In the genomic region with DNA sequence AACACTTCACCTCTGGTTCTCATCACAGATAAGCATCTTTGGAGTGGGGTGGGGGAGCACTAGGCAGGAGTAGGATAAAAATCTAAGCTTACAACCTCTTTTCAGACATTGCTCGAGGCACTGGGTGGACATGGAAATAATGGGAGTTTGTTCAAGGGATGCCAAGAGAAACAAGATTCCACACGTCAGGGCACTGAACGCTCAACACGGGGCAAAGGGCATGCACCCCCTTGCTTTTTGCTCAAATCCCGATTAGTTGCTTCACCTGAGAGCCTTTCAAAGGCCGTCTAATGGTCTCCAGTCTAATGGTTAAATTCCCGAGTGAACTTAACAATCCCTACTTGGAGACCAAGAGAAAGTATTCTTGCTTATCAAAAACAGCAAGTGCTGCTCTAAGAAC, we compare ENCODE assay signal across 8 mouse cellular contexts. TPM values are rescaled to one million over a fixed set of nuclear protein-coding genes. Genes with fewer than 3 reads are reported as not detected.
A peak's percentile ranks its signal among the peaks of the same experiment; 100 is the strongest.
DNase-seq lines count a peak whose midpoint lies in the region; ATAC-seq and TF ChIP-seq lines count a peak whose summit lies in the region.

No protein-coding gene starts in this region.

- whole genome bisulfite sequencing in kidney, postnatal 0 days, result 3% methylated on average over 7 of the region's 7 CpGs
- 29% methylated on average over 7 of the region's 7 CpGs for WGBS in hindbrain, postnatal 0 days
- 21% methylated on average over 7 of the region's 7 CpGs for WGBS in midbrain, postnatal 0 days

- no peak for TF ChIP-seq POLR2A in cortical plate, adult 2 months (IDR thresholded peaks at IDR 0.05; ENCODE audit: extremely low read depth, insufficient read depth, low read length)

- no peaks in the 10 kb centered on the region for H3K27me3 ChIP-seq in kidney, postnatal 0 days (ENCODE audit: insufficient read depth, low read length)
- no peaks in the 10 kb centered on the region for H3K27me3 ChIP-seq in hindbrain, postnatal 0 days (ENCODE audit: insufficient read depth, low read length)
- H3K27me3 ChIP-seq in midbrain, postnatal 0 days (ENCODE audit: insufficient read depth, low read length), result no peaks in the 10 kb centered on the region

- H3K4me3 ChIP-seq in kidney, postnatal 0 days (replicated peaks; ENCODE audit: low read depth, low read length), result peak overlapping the region; percentile 97
- H3K4me3 ChIP-seq in cortical plate, adult 2 months (ENCODE audit: insufficient read depth, low read length), result peak overlapping the region; percentile 50
- peak overlapping the region; percentile 96 for H3K4me3 ChIP-seq in hindbrain, postnatal 0 days (ENCODE audit: low read length)
- peak overlapping the region; percentile 98 for H3K4me3 ChIP-seq in midbrain, postnatal 0 days (ENCODE audit: low read depth, low read length)

- no peaks in the 10 kb centered on the region for H3K9me3 ChIP-seq in kidney, postnatal 0 days (replicated peaks; ENCODE audit: low read length)
- no peaks in the 10 kb centered on the region for H3K9me3 ChIP-seq in hindbrain, postnatal 0 days (ENCODE audit: low read length)
- H3K9me3 ChIP-seq in midbrain, postnatal 0 days (ENCODE audit: low read length), result no peaks in the 10 kb centered on the region

- H3K4me2 ChIP-seq in kidney, postnatal 0 days (ENCODE audit: low read length), result peak overlapping the region; percentile 95
- peak overlapping the region; percentile 93 for H3K4me2 ChIP-seq in hindbrain, postnatal 0 days (ENCODE audit: low read depth, low read length)
- peak overlapping the region; percentile 89 for H3K4me2 ChIP-seq in midbrain, postnatal 0 days (ENCODE audit: low read depth, low read length, poor library complexity, severe bottlenecking)

- TF ChIP-seq CTCF in kidney, postnatal 0 days (IDR thresholded peaks at IDR 0.05; ENCODE audit: low read depth), result no peak
- no peak for TF ChIP-seq CTCF in cortical plate, adult 2 months (IDR thresholded peaks at IDR 0.05; ENCODE audit: extremely low read depth, insufficient read depth, low read length)
- no peak for TF ChIP-seq CTCF in hindbrain, postnatal 0 days (IDR thresholded peaks at IDR 0.05; ENCODE audit: low read depth)
- TF ChIP-seq CTCF in midbrain, postnatal 0 days (IDR thresholded peaks at IDR 0.05), result no peak

- H3K36me3 ChIP-seq in kidney, postnatal 0 days (ENCODE audit: insufficient read depth, low read length), result no peaks in the 10 kb centered on the region
- no peaks in the 10 kb centered on the region for H3K36me3 ChIP-seq in hindbrain, postnatal 0 days (ENCODE audit: insufficient read depth, low read length)
- H3K36me3 ChIP-seq in midbrain, postnatal 0 days (ENCODE audit: insufficient read depth, low read length), result no peaks in the 10 kb centered on the region

- DNase-seq in kidney, postnatal 0 days (ENCODE audit: low spot score), result no peak
- no peak for DNase-seq in kidney, postnatal 10 days
- DNase-seq in hindbrain, postnatal 0 days (ENCODE audit: low spot score), result no peak
- no peak for DNase-seq in midbrain, postnatal 0 days (ENCODE audit: low spot score)
- no peak for DNase-seq in layer of hippocampus, adult 9-11 months
- no peak for DNase-seq in right cerebral cortex, postnatal 4 days

- H3K9ac ChIP-seq in kidney, postnatal 0 days (ENCODE audit: low read depth, low read length), result peak overlapping the region; percentile 93
- H3K9ac ChIP-seq in hindbrain, postnatal 0 days (replicated peaks; ENCODE audit: low read length), result peak overlapping the region; percentile 89
- H3K9ac ChIP-seq in midbrain, postnatal 0 days (replicated peaks; ENCODE audit: low read length, poor library complexity, severe bottlenecking), result peak overlapping the region; percentile 83

- peaks cover 20% of the 10 kb centered on the region for H3K4me1 ChIP-seq in kidney, postnatal 0 days (replicated peaks; ENCODE audit: insufficient read depth, low read length)
- peaks cover 4% of the 10 kb centered on the region; the same call in 1 of the 2 replicates for H3K4me1 ChIP-seq in cortical plate, adult 2 months (ENCODE audit: control insufficient read depth, insufficient read depth, low read length)
- H3K4me1 ChIP-seq in hindbrain, postnatal 0 days (ENCODE audit: insufficient read depth, low read length), result peaks cover 15% of the 10 kb centered on the region
- H3K4me1 ChIP-seq in midbrain, postnatal 0 days (ENCODE audit: insufficient read depth, low read length), result peaks cover 17% of the 10 kb centered on the region

- H3K27ac ChIP-seq in kidney, postnatal 0 days, result peak overlapping the region; percentile 92
- H3K27ac ChIP-seq in cortical plate, adult 2 months (ENCODE audit: insufficient read depth, low read length), result no peak overlapping the region
- 0 out of 2 replicates have a peak overlapping the region, but pooled peaks have one; percentile 76 for H3K27ac ChIP-seq in hindbrain, postnatal 0 days
- no peak overlapping the region for H3K27ac ChIP-seq in midbrain, postnatal 0 days (ENCODE audit: low read depth, low read length)

- no peak for ATAC-seq in kidney, postnatal 0 days (replicated peaks; ENCODE audit: low FRiP score, low read depth)
- no peak for ATAC-seq in hindbrain, postnatal 0 days
- no peak for ATAC-seq in midbrain, postnatal 0 days (ENCODE audit: low FRiP score)
- ATAC-seq in activated CD4-positive, CD25-positive, alpha-beta regulatory T cell, adult 4 months, result no peak

RNA-seq across cellular contexts. Expression of gene D17Wsu92e, which starts 1.4 kb away (rescaled TPM):
- 19.6 and 20.4 TPM in 2 replicates for polyA plus RNA-seq in kidney, postnatal 0 days (2015; fragmentation: Nextera tagmentation; extraction: Ambion mirVana)
- 196 and 207 TPM in 2 replicates for polyA plus RNA-seq in cortical plate, adult 2 months (2012; rRNA removed)
- total RNA-seq in hindbrain, postnatal 0 days (2014; rRNA removed), result 73.4 and 89.6 TPM in 2 replicates
- 10.3 and 10.5 TPM in 2 replicates for polyA plus RNA-seq in hindbrain, postnatal 0 days (2015; fragmentation: Nextera tagmentation; extraction: Ambion mirVana)
- 72.8 and 73.8 TPM in 2 replicates for total RNA-seq in midbrain, postnatal 0 days (2014; rRNA removed)
- 8.3 and 8.7 TPM in 2 replicates for polyA plus RNA-seq in midbrain, postnatal 0 days (2015; fragmentation: Nextera tagmentation; extraction: Ambion mirVana)
- 10 to 100 TPM; 14.1 to 15.2 TPM for polyA plus RNA-seq in activated CD4-positive, CD25-positive, alpha-beta regulatory T cell, adult 4 months (2017; shearing (Covaris generic))

RNA-seq across cellular contexts. Expression of gene Snrpc, which starts 18.9 kb away (rescaled TPM):
- 258 and 263 TPM in 2 replicates for polyA plus RNA-seq in kidney, postnatal 0 days (2015; fragmentation: Nextera tagmentation; extraction: Ambion mirVana)
- polyA plus RNA-seq in cortical plate, adult 2 months (2012; rRNA removed), result 57.6 and 69.2 TPM in 2 replicates
- 124 and 146 TPM in 2 replicates for total RNA-seq in hindbrain, postnatal 0 days (2014; rRNA removed)
- polyA plus RNA-seq in hindbrain, postnatal 0 days (2015; fragmentation: Nextera tagmentation; extraction: Ambion mirVana), result 235 TPM in 2 replicates
- total RNA-seq in midbrain, postnatal 0 days (2014; rRNA removed), result 112 and 140 TPM in 2 replicates
- polyA plus RNA-seq in midbrain, postnatal 0 days (2015; fragmentation: Nextera tagmentation; extraction: Ambion mirVana), result 210 and 216 TPM in 2 replicates
- polyA plus RNA-seq in activated CD4-positive, CD25-positive, alpha-beta regulatory T cell, adult 4 months (2017; shearing (Covaris generic)), result 100 to 1,000 TPM; 108 to 126 TPM

RNA-seq across cellular contexts. Expression of gene Uhrf1bp1, which starts 37.2 kb away (rescaled TPM):
- 3.4 and 3.6 TPM in 2 replicates for polyA plus RNA-seq in kidney, postnatal 0 days (2015; fragmentation: Nextera tagmentation; extraction: Ambion mirVana)
- polyA plus RNA-seq in cortical plate, adult 2 months (2012; rRNA removed), result 9.1 and 10.6 TPM in 2 replicates
- total RNA-seq in hindbrain, postnatal 0 days (2014; rRNA removed), result 18.1 and 19.9 TPM in 2 replicates
- polyA plus RNA-seq in hindbrain, postnatal 0 days (2015; fragmentation: Nextera tagmentation; extraction: Ambion mirVana), result 3.4 and 3.6 TPM in 2 replicates
- 18.0 and 19.9 TPM in 2 replicates for total RNA-seq in midbrain, postnatal 0 days (2014; rRNA removed)
- 3.9 and 4.5 TPM in 2 replicates for polyA plus RNA-seq in midbrain, postnatal 0 days (2015; fragmentation: Nextera tagmentation; extraction: Ambion mirVana)
- polyA plus RNA-seq in activated CD4-positive, CD25-positive, alpha-beta regulatory T cell, adult 4 months (2017; shearing (Covaris generic)), result 1 to 10 TPM in 1 of 2 experiments, under 1 TPM in 1; 0.93 to 1.4 TPM

Comparison
In these comparisons a context has a peak if more than half of its experiments do, and no peak if none do; other contexts are left out.
1. H3K27ac ChIP-seq: peak in kidney, postnatal 0 days (single experiment) and hindbrain, postnatal 0 days (single experiment); none in cortical plate, adult 2 months (single experiment) and midbrain, postnatal 0 days (single experiment).
2. Peak in every context shown above with its lines, with median percentiles within 50 percentile points of each other: H3K4me2 ChIP-seq, H3K4me3 ChIP-seq and H3K9ac ChIP-seq.